Mouse (Mus musculus): ENCODE data around the gene Mkks. TPM values are rescaled to one million over a fixed set of nuclear protein-coding genes. Genes with fewer than 3 reads are reported as not detected.

The Mkks gene
- polyA plus RNA-seq, 1 experiment = 0.22 TPM

GRCm38 (mm10) chr2:136885579-136885978, 5.6 kb downstream of the Mkks start, which contains the start of gene AL731706.2:
AL731706.2 (minus strand) TSS chr2:136885679.
- TF ChIP-seq GATA1 (IDR thresholded peaks at IDR 0.05; ENCODE audit: low read length) = no peak

- TF ChIP-seq GATA1 (IDR thresholded peaks at IDR 0.05; ENCODE audit: low read length) = no peak
Observed at GRCm38 (mm10) chr2:136854543-136855388, 36.4 kb downstream of the Mkks start.

GRCm38 (mm10) chr2:136850366-136850765, 40.8 kb downstream of the Mkks start:
- no peak for TF ChIP-seq GATA1 (IDR thresholded peaks at IDR 0.05; ENCODE audit: low read length)

- no peak for TF ChIP-seq GATA1 (IDR thresholded peaks at IDR 0.05; ENCODE audit: low read length)
Observed at GRCm38 (mm10) chr2:136837994-136838393, 53.2 kb downstream of the Mkks start.

- no peak for TF ChIP-seq GATA1 (IDR thresholded peaks at IDR 0.05; ENCODE audit: low read length)
Observed at GRCm38 (mm10) chr2:136835882-136836281, 55.3 kb downstream of the Mkks start.

GRCm38 (mm10) chr2:136834715-136835075, 56.5 kb downstream of the Mkks start:
- no peak for TF ChIP-seq GATA1 (IDR thresholded peaks at IDR 0.05; ENCODE audit: low read length)

- TF ChIP-seq GATA1 (IDR thresholded peaks at IDR 0.05; ENCODE audit: low read length) = no peak
Observed at GRCm38 (mm10) chr2:136833976-136834714, 57.0 kb downstream of the Mkks start.

- TF ChIP-seq GATA1 (IDR thresholded peaks at IDR 0.05; ENCODE audit: low read length) = no peak
Observed at GRCm38 (mm10) chr2:136832936-136833335, 58.3 kb downstream of the Mkks start.

GRCm38 (mm10) chr2:136827612-136828011, 63.6 kb downstream of the Mkks start:
- TF ChIP-seq GATA1 (IDR thresholded peaks at IDR 0.05; ENCODE audit: low read length) = no peak

Other genes with a start within 250 kb of the Mkks start
- not detected in 2 replicates for gene Snap25, start 177.9 kb downstream of the Mkks start, polyA plus RNA-seq (2012)
- not detected in 2 replicates for gene AL731706.2, start 5.7 kb downstream of the Mkks start, polyA plus RNA-seq (2012)
- gene Slx4ip, start 171 bp downstream of the Mkks start, polyA plus RNA-seq (2012) = 0.43 and 0.55 TPM in 2 replicates
- 1.3 and 1.7 TPM in 2 replicates for gene AL731706.1, start within 50 bp of the Mkks start, polyA plus RNA-seq (2012)
- not detected in 2 replicates for gene Jag1, start 225.3 kb upstream of the Mkks start, polyA plus RNA-seq (2012)